Mouse (Mus musculus) kidney, postnatal 14 days (tissue): Measurements from ENCODE around the gene Rad51b.

ENCODE experiments used
- DNase-seq: peaks from one replicate; pipeline ENCODE4 v3.0.0; 2022; ENCODE audit warnings: mixed read lengths

The Rad51b gene

GRCm38 (mm10) chr12:79707565-79708422 lies 410.7 kb downstream of the Rad51b start:
- no peak for DNase-seq

GRCm38 (mm10) chr12:79708423-79708733 lies 411.3 kb downstream of the Rad51b start:
- peak; percentile 22 for DNase-seq

GRCm38 (mm10) chr12:79713286-79713685 lies 416.2 kb downstream of the Rad51b start:
- DNase-seq, result no peak

- DNase-seq, result no peak
Observed at GRCm38 (mm10) chr12:79714484-79714883, 417.4 kb downstream of the Rad51b start.

GRCm38 (mm10) chr12:79715506-79716345 lies 418.6 kb downstream of the Rad51b start:
- no peak for DNase-seq

GRCm38 (mm10) chr12:79719091-79719846 lies 422.2 kb downstream of the Rad51b start:
- DNase-seq, result no peak

GRCm38 (mm10) chr12:79719847-79720201 lies 422.7 kb downstream of the Rad51b start:
- no peak for DNase-seq

- no peak for DNase-seq
Observed at GRCm38 (mm10) chr12:79724875-79725274, 427.8 kb downstream of the Rad51b start.

- DNase-seq, result no peak
Observed at GRCm38 (mm10) chr12:79725711-79726110, 428.6 kb downstream of the Rad51b start.

- DNase-seq, result no peak
Observed at GRCm38 (mm10) chr12:79726116-79726515, 429.0 kb downstream of the Rad51b start.

- DNase-seq, result no peak
Observed at GRCm38 (mm10) chr12:79726959-79727358, 429.9 kb downstream of the Rad51b start.

- no peak for DNase-seq
Observed at GRCm38 (mm10) chr12:79729926-79730506, 432.9 kb downstream of the Rad51b start.

- no peak for DNase-seq
Observed at GRCm38 (mm10) chr12:79731905-79732304, 434.8 kb downstream of the Rad51b start.

GRCm38 (mm10) chr12:79732355-79733115 lies 435.5 kb downstream of the Rad51b start:
- no peak for DNase-seq

GRCm38 (mm10) chr12:79735341-79735785 lies 438.3 kb downstream of the Rad51b start:
- DNase-seq, result peak; percentile 66

GRCm38 (mm10) chr12:79735882-79736281 lies 438.8 kb downstream of the Rad51b start:
- no peak for DNase-seq

- no peak for DNase-seq
Observed at GRCm38 (mm10) chr12:79738700-79739099, 441.6 kb downstream of the Rad51b start.

- DNase-seq, result no peak
Observed at GRCm38 (mm10) chr12:79739918-79740639, 443.0 kb downstream of the Rad51b start.

GRCm38 (mm10) chr12:79742211-79742610 lies 445.1 kb downstream of the Rad51b start:
- peak; percentile 24 for DNase-seq

- no peak for DNase-seq
Observed at GRCm38 (mm10) chr12:79744131-79744530, 447.0 kb downstream of the Rad51b start.

- no peak for DNase-seq
Observed at GRCm38 (mm10) chr12:79745225-79745624, 448.1 kb downstream of the Rad51b start.
